Mouse (Mus musculus): Measurements from ENCODE around the gene Hibadh. TPM values are rescaled to one million over a fixed set of nuclear protein-coding genes. Genes with fewer than 3 reads are reported as not detected.
"Not testable (repeated sequence)": the region's sequence is repeated elsewhere in the genome, so short reads cannot be mapped to it uniquely, and the experiment has no call there.

Hibadh gene
- total RNA-seq (2017): 26.2 to 37.9 TPM (median 30.1 TPM) in 3 replicates

- peak; percentile 97 for ATAC-seq (replicated peaks; ENCODE audit: insufficient number of reproducible peaks, low FRiP score, low TSS enrichment, poor library complexity, severe bottlenecking)
Observed at GRCm38 (mm10) chr6:52640224-52640712, at the start of gene Hibadh. Hibadh (minus strand) TSS chr6:52640389.

GRCm38 (mm10) chr6:52686901-52687500, 46.8 kb upstream of the Hibadh start:
- ATAC-seq (replicated peaks; ENCODE audit: insufficient number of reproducible peaks, low FRiP score, low TSS enrichment, poor library complexity, severe bottlenecking): no peak

GRCm38 (mm10) chr6:52682607-52683006, 42.4 kb upstream of the Hibadh start:
- no peak for ATAC-seq (replicated peaks; ENCODE audit: insufficient number of reproducible peaks, low FRiP score, low TSS enrichment, poor library complexity, severe bottlenecking)

- ATAC-seq (replicated peaks; ENCODE audit: insufficient number of reproducible peaks, low FRiP score, low TSS enrichment, poor library complexity, severe bottlenecking): no peak
Observed at GRCm38 (mm10) chr6:52681847-52682485, 41.8 kb upstream of the Hibadh start.

- ATAC-seq (replicated peaks; ENCODE audit: insufficient number of reproducible peaks, low FRiP score, low TSS enrichment, poor library complexity, severe bottlenecking): no peak
Observed at GRCm38 (mm10) chr6:52680458-52681032, 40.4 kb upstream of the Hibadh start.

- ATAC-seq (replicated peaks; ENCODE audit: insufficient number of reproducible peaks, low FRiP score, low TSS enrichment, poor library complexity, severe bottlenecking): no peak
Observed at GRCm38 (mm10) chr6:52679565-52679964, 39.4 kb upstream of the Hibadh start.

- not testable (repeated sequence) for ATAC-seq (replicated peaks; ENCODE audit: insufficient number of reproducible peaks, low FRiP score, low TSS enrichment, poor library complexity, severe bottlenecking)
Observed at GRCm38 (mm10) chr6:52677534-52677933, 37.3 kb upstream of the Hibadh start.

GRCm38 (mm10) chr6:52675222-52675921, 35.2 kb upstream of the Hibadh start:
- ATAC-seq (replicated peaks; ENCODE audit: insufficient number of reproducible peaks, low FRiP score, low TSS enrichment, poor library complexity, severe bottlenecking): no peak

- ATAC-seq (replicated peaks; ENCODE audit: insufficient number of reproducible peaks, low FRiP score, low TSS enrichment, poor library complexity, severe bottlenecking): no peak
Observed at GRCm38 (mm10) chr6:52674541-52674940, 34.4 kb upstream of the Hibadh start.

- ATAC-seq (replicated peaks; ENCODE audit: insufficient number of reproducible peaks, low FRiP score, low TSS enrichment, poor library complexity, severe bottlenecking): no peak
Observed at GRCm38 (mm10) chr6:52673706-52674105, 33.5 kb upstream of the Hibadh start.

GRCm38 (mm10) chr6:52672539-52672938, 32.4 kb upstream of the Hibadh start:
- peak; percentile 76 for ATAC-seq (replicated peaks; ENCODE audit: insufficient number of reproducible peaks, low FRiP score, low TSS enrichment, poor library complexity, severe bottlenecking)

GRCm38 (mm10) chr6:52671791-52672190, 31.6 kb upstream of the Hibadh start:
- no peak for ATAC-seq (replicated peaks; ENCODE audit: insufficient number of reproducible peaks, low FRiP score, low TSS enrichment, poor library complexity, severe bottlenecking)

- ATAC-seq (replicated peaks; ENCODE audit: insufficient number of reproducible peaks, low FRiP score, low TSS enrichment, poor library complexity, severe bottlenecking): not testable (repeated sequence)
Observed at GRCm38 (mm10) chr6:52669878-52670277, 29.7 kb upstream of the Hibadh start.

GRCm38 (mm10) chr6:52667641-52668040, 27.5 kb upstream of the Hibadh start:
- no peak for ATAC-seq (replicated peaks; ENCODE audit: insufficient number of reproducible peaks, low FRiP score, low TSS enrichment, poor library complexity, severe bottlenecking)

GRCm38 (mm10) chr6:52663021-52663420, 22.8 kb upstream of the Hibadh start:
- ATAC-seq (replicated peaks; ENCODE audit: insufficient number of reproducible peaks, low FRiP score, low TSS enrichment, poor library complexity, severe bottlenecking): 0 out of 2 replicates have a peak, but pooled peaks have one; percentile 35

GRCm38 (mm10) chr6:52655266-52655665, 15.1 kb upstream of the Hibadh start:
- no peak for ATAC-seq (replicated peaks; ENCODE audit: insufficient number of reproducible peaks, low FRiP score, low TSS enrichment, poor library complexity, severe bottlenecking)

GRCm38 (mm10) chr6:52648806-52649205, 8.6 kb upstream of the Hibadh start:
- ATAC-seq (replicated peaks; ENCODE audit: insufficient number of reproducible peaks, low FRiP score, low TSS enrichment, poor library complexity, severe bottlenecking): no peak

- ATAC-seq (replicated peaks; ENCODE audit: insufficient number of reproducible peaks, low FRiP score, low TSS enrichment, poor library complexity, severe bottlenecking): no peak
Observed at GRCm38 (mm10) chr6:52648031-52648430, 7.8 kb upstream of the Hibadh start.

GRCm38 (mm10) chr6:52645926-52646325, 5.7 kb upstream of the Hibadh start:
- ATAC-seq (replicated peaks; ENCODE audit: insufficient number of reproducible peaks, low FRiP score, low TSS enrichment, poor library complexity, severe bottlenecking): no peak

Data from monocyte, adult 5-6 weeks (primary cell).